Mouse (Mus musculus) hindbrain, embryonic 13.5 days (tissue): ENCODE measurements around the gene Rfc3. TPM values are rescaled to one million over a fixed set of nuclear protein-coding genes. Genes with fewer than 3 reads are reported as not detected.
A peak's percentile ranks its signal among the peaks of the same experiment; 100 is the strongest.
"Not testable (repeated sequence)": the region's sequence is repeated elsewhere in the genome, so short reads cannot be mapped to it uniquely, and the experiment has no call there.

Source experiments
- ATAC-seq: fragments of 200-750 bp; cut with Nextera tagmentation; 2 replicates; pipeline ENCODE4 v1.8.0; 2017; ENCODE audit warnings: moderate TSS enrichment; ENCODE audit not compliant: low FRiP score
- H3K27ac ChIP-seq: fragments of 300-500 bp; sonication (generic); 2 replicates; pipeline ENCODE4 v1.5.1; 2015; ENCODE audit warnings: inconsistent platforms, mild to moderate bottlenecking, moderate library complexity
- H3K27me3 ChIP-seq: fragments of 300-500 bp; sonication (generic); 2 replicates; pipeline ENCODE4 v1.6.1; 2015; ENCODE audit warnings: mild to moderate bottlenecking, inconsistent platforms
- H3K36me3 ChIP-seq: fragments of 300-500 bp; sonication (generic); 2 replicates; pipeline ENCODE4 v1.6.1; 2015; ENCODE audit warnings: mild to moderate bottlenecking, inconsistent platforms
- H3K4me1 ChIP-seq: fragments of 300-500 bp; sonication (generic); replicated peaks from 2 replicates; pipeline ENCODE4 v1.6.1; 2015; ENCODE audit warnings: inconsistent platforms
- H3K4me2 ChIP-seq: fragments of 300-500 bp; sonication (generic); 2 replicates; pipeline ENCODE4 v1.6.1; 2015; ENCODE audit warnings: inconsistent platforms, mild to moderate bottlenecking, moderate library complexity
- H3K4me3 ChIP-seq: fragments of 300-500 bp; sonication (generic); 2 replicates; pipeline ENCODE4 v1.5.1; 2015; ENCODE audit warnings: mild to moderate bottlenecking, inconsistent platforms
- H3K9ac ChIP-seq: fragments of 300-500 bp; sonication (generic); 2 replicates; pipeline ENCODE4 v1.6.1; 2015; ENCODE audit warnings: mild to moderate bottlenecking, inconsistent platforms
- H3K9me3 ChIP-seq: fragments of 300-500 bp; sonication (generic); 2 replicates; pipeline ENCODE4 v1.6.1; 2016; ENCODE audit warnings: inconsistent platforms
- WGBS: fragments of 180-500 bp; shearing (Covaris S2); methylation state at CpG from one replicate; pipeline ENCODE4 v1.1.7; 2015; 5-methylcytosine and 5-hydroxymethylcytosine counted together
- polyA plus RNA-seq: library from polyadenylated mRNA; unstranded; fragments of >200 nt; fragmentation: Nextera tagmentation; extraction: Ambion mirVana; gene quantifications from 2 replicates; pipeline ENCODE4 v1.2.1, GENCODE M21; 2015

The Rfc3 gene
- 70.6 and 73.0 TPM in 2 replicates for polyA plus RNA-seq

- H3K9ac ChIP-seq, result peak within 1 kb of the TSS; percentile 86
- no peaks in the 10 kb centered on the region for H3K27me3 ChIP-seq
- H3K27ac ChIP-seq, result peak within 1 kb of the TSS; percentile 84
- H3K4me3 ChIP-seq, result peak within 1 kb of the TSS; percentile 70
- peak within 1 kb of the TSS; percentile 74 for H3K4me2 ChIP-seq
- peak; percentile 99 for ATAC-seq
- H3K36me3 ChIP-seq, result peaks cover 34% of the 10 kb centered on the region
- H3K4me1 ChIP-seq, result peaks cover 11% of the 10 kb centered on the region
- H3K9me3 ChIP-seq, result no peaks in the 10 kb centered on the region
- WGBS, result under 1% methylated on average over 35 of the region's 42 CpGs
These were observed at the start of gene Rfc3 for GRCm38 (mm10) chr5:151650700-151651410. Rfc3 (minus strand) TSS chr5:151651242.

- H3K4me3 ChIP-seq, H3K36me3 ChIP-seq, H3K27me3 ChIP-seq, ATAC-seq, H3K9me3 ChIP-seq, H3K9ac ChIP-seq, H3K4me2 ChIP-seq, H3K27ac ChIP-seq, H3K4me1 ChIP-seq: not testable (repeated sequence)
- WGBS, result 86% methylated on average over 13 of the region's 13 CpGs
These were observed 42.6 kb upstream of the Rfc3 start for GRCm38 (mm10) chr5:151693636-151694035.

- Histone ChIP-seq H3K4me3 (no peak overlapping the region), H3K4me1 (no peaks in the 10 kb centered on the region), H3K9ac (no peak overlapping the region), H3K27ac (no peak overlapping the region), H3K9me3 (no peaks in the 10 kb centered on the region), H3K36me3 (no peaks in the 10 kb centered on the region), H3K27me3 (no peaks in the 10 kb centered on the region), H3K4me2 (peak overlapping the region; percentile 31)
- peak; percentile 93 for ATAC-seq
- WGBS, result 27% methylated on average over 15 of the region's 15 CpGs
These were observed 35.8 kb upstream of the Rfc3 start for GRCm38 (mm10) chr5:151686606-151687525.

GRCm38 (mm10) chr5:151662207-151662606 lies 11.2 kb upstream of the Rfc3 start:
- no peaks in the 10 kb centered on the region for H3K4me1 ChIP-seq
- no peak overlapping the region for H3K4me3 ChIP-seq
- ATAC-seq, result no peak
- no peaks in the 10 kb centered on the region for H3K9me3 ChIP-seq
- H3K36me3 ChIP-seq, result no peaks in the 10 kb centered on the region
- H3K27me3 ChIP-seq, result no peaks in the 10 kb centered on the region
- no peak overlapping the region for H3K9ac ChIP-seq
- H3K4me2 ChIP-seq, result no peak overlapping the region
- H3K27ac ChIP-seq, result no peak overlapping the region
- 93% methylated on average over 4 of the region's 4 CpGs for WGBS

GRCm38 (mm10) chr5:151651411-151651784 lies 356 bp upstream of the Rfc3 start:
- H3K4me3 ChIP-seq, result peak overlapping the region; percentile 70; the same call in 1 of the 2 replicates
- H3K27me3 ChIP-seq, result no peaks in the 10 kb centered on the region
- H3K9me3 ChIP-seq, result no peaks in the 10 kb centered on the region
- H3K4me1 ChIP-seq, result peaks cover 11% of the 10 kb centered on the region
- no peak overlapping the region for H3K9ac ChIP-seq
- peak overlapping the region; percentile 74; the same call in 1 of the 2 replicates for H3K4me2 ChIP-seq
- H3K36me3 ChIP-seq, result peaks cover 28% of the 10 kb centered on the region
- H3K27ac ChIP-seq, result peak overlapping the region; percentile 71; the same call in 1 of the 2 replicates
- 64% methylated on average over 3 of the region's 3 CpGs for WGBS
- 0 out of 2 replicates have a peak, but pooled peaks have one; percentile 15 for ATAC-seq

GRCm38 (mm10) chr5:151644845-151645244 lies 6.2 kb downstream of the Rfc3 start:
- Histone ChIP-seq H3K9ac (no peak overlapping the region), H3K27ac (no peak overlapping the region)

GRCm38 (mm10) chr5:151642867-151643266 lies 8.2 kb downstream of the Rfc3 start:
- 92% methylated on average over 5 of the region's 5 CpGs for WGBS
- Histone ChIP-seq H3K36me3 (peaks cover 79% of the 10 kb centered on the region), H3K4me2 (no peak overlapping the region), H3K9ac (no peak overlapping the region), H3K9me3 (no peaks in the 10 kb centered on the region), H3K4me3 (no peak overlapping the region), H3K27me3 (no peaks in the 10 kb centered on the region), H3K27ac (no peak overlapping the region), H3K4me1 (no peaks in the 10 kb centered on the region)
- no peak for ATAC-seq

More at GRCm38 (mm10) chr5:151644845-151645244, 6.2 kb downstream of the Rfc3 start:
- ATAC-seq, result no peak
- Histone ChIP-seq H3K4me3 (no peak overlapping the region), H3K4me2 (no peak overlapping the region), H3K9me3 (no peaks in the 10 kb centered on the region), H3K4me1 (peaks cover 4% of the 10 kb centered on the region), H3K27me3 (no peaks in the 10 kb centered on the region), H3K36me3 (peaks cover 93% of the 10 kb centered on the region)
- 93% methylated on average over 7 of the region's 7 CpGs for WGBS

- 0 out of 2 replicates have a peak, but pooled peaks have one; percentile 13 for ATAC-seq
- WGBS, result 100% methylated on average over 1 of the region's 1 CpGs
- H3K27me3 ChIP-seq, result no peaks in the 10 kb centered on the region
- H3K4me2 ChIP-seq, result no peak overlapping the region
- H3K36me3 ChIP-seq, result peaks cover 72% of the 10 kb centered on the region
- H3K9ac ChIP-seq, result no peak overlapping the region
- H3K27ac ChIP-seq, result no peak overlapping the region
- no peaks in the 10 kb centered on the region for H3K9me3 ChIP-seq
- H3K4me3 ChIP-seq, result no peak overlapping the region
- H3K4me1 ChIP-seq, result no peaks in the 10 kb centered on the region
These were observed 8.9 kb downstream of the Rfc3 start for GRCm38 (mm10) chr5:151642102-151642501.

- Histone ChIP-seq H3K9me3 (no peaks in the 10 kb centered on the region), H3K4me3 (no peak within 1 kb of the TSS), H3K9ac (no peak within 1 kb of the TSS), H3K4me2 (no peak within 1 kb of the TSS), H3K36me3 (no peaks in the 10 kb centered on the region), H3K4me1 (no peaks in the 10 kb centered on the region), H3K27me3 (no peaks in the 10 kb centered on the region), H3K27ac (no peak within 1 kb of the TSS)
- no peak for ATAC-seq
- 93% methylated on average over 3 of the region's 3 CpGs for WGBS
These were observed 45.1 kb downstream of the Rfc3 start, which contains the start of gene Vmn2r18 for GRCm38 (mm10) chr5:151605921-151606320. Vmn2r18 (minus strand) TSS chr5:151606021.

GRCm38 (mm10) chr5:151601696-151602095 lies 49.3 kb downstream of the Rfc3 start:
- WGBS, result 70% methylated on average over 1 of the region's 1 CpGs

More at GRCm38 (mm10) chr5:151601696-151602095, 49.3 kb downstream of the Rfc3 start:
- Histone ChIP-seq H3K9ac (no peak overlapping the region), H3K36me3 (no peaks in the 10 kb centered on the region), H3K9me3 (no peaks in the 10 kb centered on the region), H3K4me1 (no peaks in the 10 kb centered on the region), H3K4me2 (no peak overlapping the region), H3K27me3 (no peaks in the 10 kb centered on the region), H3K27ac (no peak overlapping the region), H3K4me3 (no peak overlapping the region)
- ATAC-seq, result no peak
